Mouse (Mus musculus) neural tube, embryonic 14.5 days (tissue): ENCODE measurements around the gene Plaur. TPM values are rescaled to one million over a fixed set of nuclear protein-coding genes. Genes with fewer than 3 reads are reported as not detected.

Experiments
- ATAC-seq: fragments of 200-750 bp; cut with Nextera tagmentation; 2 replicates; pipeline ENCODE4 v1.8.0; 2017; ENCODE audit warnings: low read depth, mild to moderate bottlenecking, moderate TSS enrichment, moderate library complexity
- H3K27ac ChIP-seq: fragments of 300-500 bp; sonication (generic); 2 replicates; pipeline ENCODE4 v1.5.1; 2014; ENCODE audit warnings: low read depth, mild to moderate bottlenecking, control low read depth, low read length, moderate library complexity, mixed read lengths
- H3K27me3 ChIP-seq: fragments of 300-500 bp; sonication (generic); 2 replicates; pipeline ENCODE4 v1.6.1; 2014; ENCODE audit warnings: low read length; ENCODE audit not compliant: control insufficient read depth, insufficient read depth
- H3K36me3 ChIP-seq: fragments of 300-500 bp; sonication (generic); 2 replicates; pipeline ENCODE4 v1.6.1; 2014; ENCODE audit warnings: low read length, mixed read lengths; ENCODE audit not compliant: control insufficient read depth, insufficient read depth
- H3K4me1 ChIP-seq: fragments of 300-500 bp; sonication (generic); 2 replicates; pipeline ENCODE4 v1.6.1; 2014; ENCODE audit warnings: low read length; ENCODE audit not compliant: control insufficient read depth, insufficient read depth
- H3K4me2 ChIP-seq: fragments of 300-500 bp; sonication (generic); 2 replicates; pipeline ENCODE4 v1.6.1; 2014; ENCODE audit warnings: mild to moderate bottlenecking, low read depth, low read length, control low read depth
- H3K4me3 ChIP-seq: fragments of 300-500 bp; sonication (generic); 2 replicates; pipeline ENCODE4 v1.5.1; 2014; ENCODE audit warnings: low read depth, low read length, control low read depth, mixed read lengths
- H3K9ac ChIP-seq: fragments of 300-500 bp; sonication (generic); replicated peaks from 2 replicates; pipeline ENCODE4 v1.6.1; 2014; ENCODE audit warnings: low read depth, mild to moderate bottlenecking, control low read depth, low read length, mixed read lengths
- H3K9me3 ChIP-seq: fragments of 300-500 bp; sonication (generic); 2 replicates; pipeline ENCODE4 v1.6.1; 2016; ENCODE audit warnings: low read length; ENCODE audit not compliant: control insufficient read depth
- WGBS: fragments of 180-500 bp; shearing (Covaris S2); extraction: QIAGEN DNeasy Blood & Tissue Kit; methylation state at CpG from one replicate; pipeline ENCODE4 v1.1.7; 2014; 5-methylcytosine and 5-hydroxymethylcytosine counted together
- polyA plus RNA-seq: library from polyadenylated mRNA; unstranded; fragments of >200 nt; fragmentation: Nextera tagmentation; extraction: Ambion mirVana; gene quantifications from 2 replicates; pipeline ENCODE4 v1.2.1, GENCODE M21; 2014

The Plaur gene
- polyA plus RNA-seq, 1 experiment from 2014 or later: 1.6 TPM

DNA sequence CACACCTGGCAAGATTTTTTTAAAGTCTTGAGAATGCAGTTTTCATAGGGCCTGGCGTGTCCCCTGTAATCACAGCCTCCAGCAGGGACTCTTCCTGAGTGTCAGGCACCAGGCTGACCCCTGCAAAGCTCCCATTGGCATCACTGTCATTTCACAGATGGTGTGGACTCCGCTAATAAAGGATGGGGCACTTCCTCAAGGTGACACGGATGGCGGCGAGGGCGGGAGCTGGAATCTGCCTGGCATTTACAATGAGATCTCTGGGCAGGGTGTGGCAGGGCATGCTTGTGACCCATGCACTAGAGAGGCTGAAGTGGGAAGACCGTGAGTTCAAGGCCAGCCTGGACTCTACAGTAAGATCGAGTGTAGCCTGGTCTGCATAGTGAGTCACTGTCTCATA is 26.0 kb downstream of the Plaur start:
- H3K4me1 ChIP-seq: peaks cover 40% of the 10 kb centered on the region
- whole genome bisulfite sequencing: 78% methylated on average over 8 of the region's 8 CpGs
- no peak for ATAC-seq
- no peak overlapping the region for H3K4me2 ChIP-seq
- H3K36me3 ChIP-seq: no peaks in the 10 kb centered on the region
- no peak overlapping the region for H3K9ac ChIP-seq
- H3K9me3 ChIP-seq: no peaks in the 10 kb centered on the region
- no peak overlapping the region for H3K4me3 ChIP-seq
- no peaks in the 10 kb centered on the region for H3K27me3 ChIP-seq
- no peak overlapping the region; the same call in 1 of the 2 replicates for H3K27ac ChIP-seq

DNA sequence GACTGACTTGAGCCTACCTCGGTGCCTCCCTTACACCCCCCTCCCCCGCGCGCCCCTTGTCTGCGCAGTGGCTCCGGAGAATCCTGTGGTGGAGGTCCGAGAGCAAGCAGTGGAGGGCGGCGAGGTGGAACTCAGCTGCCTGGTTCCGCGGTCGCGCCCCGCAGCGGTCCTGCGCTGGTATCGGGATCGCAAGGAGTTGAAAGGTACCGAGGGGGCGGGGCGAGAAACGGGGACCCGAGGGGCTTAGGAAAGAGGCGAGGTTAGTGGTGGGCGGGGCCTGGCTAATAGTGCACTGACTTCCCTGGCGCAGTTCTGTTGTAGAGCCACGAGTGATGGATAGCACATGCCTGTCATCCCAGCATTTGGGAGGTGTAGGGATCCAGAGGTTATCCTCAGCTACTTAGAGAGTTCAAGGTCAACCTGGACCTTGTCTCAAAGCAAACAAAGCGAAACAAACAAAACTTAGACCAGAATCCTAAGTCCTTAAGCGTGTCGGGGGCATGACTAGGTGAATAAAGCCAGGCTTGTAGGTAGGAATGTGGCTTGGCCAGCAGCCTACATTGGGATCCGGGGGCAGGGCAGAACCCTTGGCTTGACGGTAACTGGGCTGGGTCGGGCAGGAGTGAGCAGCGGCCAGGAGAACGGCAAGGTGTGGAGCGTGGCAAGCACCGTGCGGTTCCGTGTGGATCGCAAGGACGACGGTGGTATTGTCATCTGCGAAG is 37.7 kb downstream of the Plaur start:
- H3K36me3 ChIP-seq: peaks cover 29% of the 10 kb centered on the region
- no peak overlapping the region for H3K27ac ChIP-seq
- H3K27me3 ChIP-seq: no peaks in the 10 kb centered on the region
- peaks cover 7% of the 10 kb centered on the region; the same call in 1 of the 2 replicates for H3K4me1 ChIP-seq
- 20% methylated on average over 43 of the region's 43 CpGs for WGBS
- H3K9me3 ChIP-seq: no peaks in the 10 kb centered on the region
- ATAC-seq: no peak
- no peak overlapping the region; the same call in 1 of the 2 replicates for H3K9ac ChIP-seq
- H3K4me2 ChIP-seq: no peak overlapping the region
- H3K4me3 ChIP-seq: no peak overlapping the region

DNA sequence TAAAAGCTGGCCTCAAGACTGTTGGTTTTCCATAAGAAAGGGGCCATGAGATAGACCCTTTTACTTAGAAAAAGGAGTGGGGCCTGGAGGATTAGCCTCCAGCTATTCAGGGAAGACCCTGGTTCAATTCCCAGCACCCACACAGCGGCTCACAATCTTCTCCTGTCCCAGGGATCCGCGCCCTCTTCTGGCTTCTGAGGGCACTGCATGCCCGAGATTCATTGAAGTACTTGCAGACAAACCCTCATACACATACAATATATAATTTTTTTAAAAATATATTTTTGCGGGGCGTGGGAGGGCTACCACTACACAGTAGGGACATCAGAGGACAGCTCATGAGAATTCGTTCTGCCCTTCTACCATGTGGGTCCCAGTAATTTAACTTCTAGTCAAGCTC is 38.6 kb downstream of the Plaur start:
- no peak overlapping the region for H3K4me2 ChIP-seq
- H3K27me3 ChIP-seq: no peaks in the 10 kb centered on the region
- peaks cover 16% of the 10 kb centered on the region for H3K4me1 ChIP-seq
- no peaks in the 10 kb centered on the region for H3K9me3 ChIP-seq
- 36% methylated on average over 7 of the region's 7 CpGs for WGBS
- no peak for ATAC-seq
- no peak overlapping the region for H3K4me3 ChIP-seq
- no peak overlapping the region for H3K27ac ChIP-seq
- no peak overlapping the region for H3K9ac ChIP-seq
- H3K36me3 ChIP-seq: peaks cover 29% of the 10 kb centered on the region

GRCm38 (mm10) chr7:24501492-24501891 is 39.2 kb downstream of the Plaur start:
- H3K27ac ChIP-seq: no peak overlapping the region
- peaks cover 29% of the 10 kb centered on the region for H3K36me3 ChIP-seq
- no peak overlapping the region for H3K4me2 ChIP-seq
- H3K9me3 ChIP-seq: no peaks in the 10 kb centered on the region
- H3K27me3 ChIP-seq: no peaks in the 10 kb centered on the region
- WGBS: 64% methylated on average over 21 of the region's 21 CpGs
- H3K4me1 ChIP-seq: peaks cover 20% of the 10 kb centered on the region
- no peak overlapping the region for H3K9ac ChIP-seq
- no peak for ATAC-seq
- H3K4me3 ChIP-seq: no peak overlapping the region

GRCm38 (mm10) chr7:24504004-24504403 is 41.7 kb downstream of the Plaur start:
- 18% methylated on average over 10 of the region's 10 CpGs for WGBS
- Histone ChIP-seq H3K27me3 (no peaks in the 10 kb centered on the region), H3K4me3 (no peak overlapping the region), H3K9ac (no peak overlapping the region), H3K27ac (no peak overlapping the region), H3K4me1 (peaks cover 25% of the 10 kb centered on the region), H3K36me3 (peaks cover 26% of the 10 kb centered on the region), H3K4me2 (no peak overlapping the region), H3K9me3 (no peaks in the 10 kb centered on the region)
- ATAC-seq: no peak

DNA sequence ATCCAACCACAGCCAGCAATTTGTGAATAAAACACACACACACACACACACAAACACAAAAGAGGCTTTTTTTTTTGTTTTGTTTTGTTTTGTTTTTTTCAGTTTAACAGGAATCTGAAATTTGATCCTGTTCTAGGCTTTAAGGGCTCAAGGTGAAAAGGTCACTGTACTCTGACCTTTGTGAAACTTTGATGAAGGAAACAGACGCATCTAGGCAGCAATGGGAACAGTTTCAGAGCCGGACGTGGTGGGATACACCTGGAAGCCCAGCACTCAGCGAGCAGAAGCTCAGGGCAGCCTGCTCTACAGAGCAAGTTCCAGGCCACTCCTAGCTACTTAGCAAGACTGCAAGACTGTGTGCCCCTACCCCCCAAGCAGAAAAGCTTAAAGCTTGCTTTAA is 42.6 kb downstream of the Plaur start:
- H3K4me3 ChIP-seq: no peak overlapping the region
- peaks cover 25% of the 10 kb centered on the region for H3K4me1 ChIP-seq
- no peak overlapping the region for H3K9ac ChIP-seq
- H3K27me3 ChIP-seq: no peaks in the 10 kb centered on the region
- 16% methylated on average over 4 of the region's 4 CpGs for WGBS
- peak overlapping the region; percentile 99 for H3K27ac ChIP-seq
- ATAC-seq: no peak
- H3K4me2 ChIP-seq: no peak overlapping the region
- no peaks in the 10 kb centered on the region for H3K9me3 ChIP-seq
- peaks cover 21% of the 10 kb centered on the region for H3K36me3 ChIP-seq

- peaks cover 25% of the 10 kb centered on the region for H3K4me1 ChIP-seq
- H3K27ac ChIP-seq: peak overlapping the region; percentile 99
- 0 out of 2 replicates have a peak overlapping the region, but pooled peaks have one; percentile 89 for H3K9ac ChIP-seq
- no peaks in the 10 kb centered on the region for H3K9me3 ChIP-seq
- ATAC-seq: no peak
- H3K4me3 ChIP-seq: peak overlapping the region; percentile 72
- H3K27me3 ChIP-seq: no peaks in the 10 kb centered on the region
- peaks cover 17% of the 10 kb centered on the region for H3K36me3 ChIP-seq
- H3K4me2 ChIP-seq: peak overlapping the region; percentile 66
- WGBS: 9% methylated on average over 15 of the region's 15 CpGs
These were observed 43.3 kb downstream of the Plaur start for GRCm38 (mm10) chr7:24505447-24506064.

DNA sequence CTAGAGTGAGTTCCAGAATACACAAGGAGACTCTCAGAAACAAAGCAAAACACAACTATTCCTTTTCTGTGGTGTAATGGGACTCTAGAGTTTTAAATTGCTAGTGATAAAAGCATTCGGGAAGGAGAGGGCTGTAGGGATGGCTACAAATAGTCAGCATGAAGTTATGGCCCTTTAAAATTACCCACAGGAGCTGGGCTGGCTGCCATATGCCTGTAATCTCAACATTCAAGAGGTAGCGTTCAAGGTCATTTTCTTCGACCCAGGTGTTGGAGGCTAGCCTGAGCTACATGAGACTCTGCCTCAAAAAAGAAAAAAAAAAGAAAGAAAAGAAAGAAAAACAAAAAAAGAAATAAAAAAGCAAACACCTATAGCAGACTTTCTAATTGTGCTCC is 43.8 kb downstream of the Plaur start:
- Histone ChIP-seq H3K27me3 (no peaks in the 10 kb centered on the region), H3K9ac (peak overlapping the region; percentile 89), H3K4me1 (peaks cover 25% of the 10 kb centered on the region), H3K36me3 (peaks cover 15% of the 10 kb centered on the region; the same call in 1 of the 2 replicates), H3K4me2 (peak overlapping the region; percentile 66), H3K4me3 (peak overlapping the region; percentile 72), H3K27ac (peak overlapping the region; percentile 99), H3K9me3 (no peaks in the 10 kb centered on the region)
- WGBS: 3% methylated on average over 3 of the region's 3 CpGs
- ATAC-seq: no peak

DNA sequence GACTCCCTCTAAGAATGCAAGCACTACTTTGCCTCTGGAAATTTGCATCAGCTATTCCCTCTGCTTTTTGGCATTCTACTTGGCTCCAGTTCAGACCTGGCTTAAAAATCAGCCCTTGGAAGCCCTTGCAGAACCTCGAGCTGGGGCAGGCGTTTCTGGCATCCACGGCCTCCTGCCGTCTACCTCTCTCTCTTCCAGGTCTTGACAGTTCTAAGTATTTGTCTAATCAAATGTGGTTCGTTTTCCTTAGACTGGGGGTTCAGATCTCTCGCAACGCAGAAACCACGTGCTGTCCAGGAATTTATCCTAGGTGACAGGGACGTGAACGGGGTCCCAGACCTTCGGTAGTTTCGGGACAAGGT is 44.2 kb downstream of the Plaur start:
- H3K9me3 ChIP-seq: no peaks in the 10 kb centered on the region
- peak overlapping the region; percentile 66 for H3K4me2 ChIP-seq
- under 1% methylated on average over 12 of the region's 12 CpGs for WGBS
- peaks cover 25% of the 10 kb centered on the region for H3K4me1 ChIP-seq
- H3K27me3 ChIP-seq: no peaks in the 10 kb centered on the region
- 0 out of 2 replicates have a peak, but pooled peaks have one; percentile 6 for ATAC-seq
- H3K4me3 ChIP-seq: peak overlapping the region; percentile 72
- peak overlapping the region; percentile 89 for H3K9ac ChIP-seq
- H3K27ac ChIP-seq: peak overlapping the region; percentile 99
- peaks cover 13% of the 10 kb centered on the region; the same call in 1 of the 2 replicates for H3K36me3 ChIP-seq
